Mouse (Mus musculus): ENCODE data around the gene Gm11444. TPM values are rescaled to one million over a fixed set of nuclear protein-coding genes. Genes with fewer than 3 reads are reported as not detected.

Gm11444 gene
- total RNA-seq, 2 experiments from 2014 or later = not detected

- intact Hi-C loops (cut with DNase I) = loop anchor here (2.0 to 5.0 kb wide), 4 partner anchors 106 to 356 kb away; no protein-coding TSS in a partner anchor
Measured at GRCm38 (mm10) chr11:85823794-85824193, 26.3 kb downstream of the Gm11444 start.

GRCm38 (mm10) chr11:85823181-85823580 is 27.0 kb downstream of the Gm11444 start:
- DNase-seq = peak; percentile 90 to 96
- intact Hi-C loops (cut with DNase I) = loop anchor here (2.0 to 5.0 kb wide), 4 partner anchors 106 to 356 kb away; no protein-coding TSS in a partner anchor

More at GRCm38 (mm10) chr11:85823794-85824193, 26.3 kb downstream of the Gm11444 start:
- DNase-seq = no peak

GRCm38 (mm10) chr11:85821659-85822058 is 28.5 kb downstream of the Gm11444 start:
- DNase-seq = no peak
- intact Hi-C loops (cut with DNase I) = loop anchor here (2.0 to 5.0 kb wide), 4 partner anchors 104 to 354 kb away; no protein-coding TSS in a partner anchor

- no peak for DNase-seq
- intact Hi-C loops (cut with DNase I) = loop anchor here (5.0 kb wide), 3 partner anchors 104 to 354 kb away; no protein-coding TSS in a partner anchor
Measured at GRCm38 (mm10) chr11:85820959-85821358, 29.2 kb downstream of the Gm11444 start.

- intact Hi-C loops (cut with DNase I) = no loop called here
Measured at GRCm38 (mm10) chr11:85818401-85818800, 31.7 kb downstream of the Gm11444 start.

GRCm38 (mm10) chr11:85816471-85816870 is 33.7 kb downstream of the Gm11444 start:
- intact Hi-C loops (cut with DNase I) = no loop called here
- no peak for DNase-seq

More at GRCm38 (mm10) chr11:85818401-85818800, 31.7 kb downstream of the Gm11444 start:
- DNase-seq = no peak

GRCm38 (mm10) chr11:85814678-85815077 is 35.5 kb downstream of the Gm11444 start:
- intact Hi-C loops (cut with DNase I) = no loop called here
- DNase-seq = no peak

- DNase-seq = no peak
- intact Hi-C loops (cut with DNase I) = no loop called here
Measured at GRCm38 (mm10) chr11:85812201-85812966, 37.7 kb downstream of the Gm11444 start.

GRCm38 (mm10) chr11:85811676-85812075 is 38.5 kb downstream of the Gm11444 start:
- intact Hi-C loops (cut with DNase I) = no loop called here
- DNase-seq = no peak

GRCm38 (mm10) chr11:85811229-85811628 is 38.9 kb downstream of the Gm11444 start:
- intact Hi-C loops (cut with DNase I) = no loop called here
- no peak for DNase-seq

GRCm38 (mm10) chr11:85807353-85807752 is 42.8 kb downstream of the Gm11444 start:
- intact Hi-C loops (cut with DNase I) = no loop called here

GRCm38 (mm10) chr11:85805779-85806178 is 44.4 kb downstream of the Gm11444 start:
- intact Hi-C loops (cut with DNase I) = no loop called here
- DNase-seq = no peak

More at GRCm38 (mm10) chr11:85807353-85807752, 42.8 kb downstream of the Gm11444 start:
- no peak for DNase-seq

- DNase-seq = no peak
- intact Hi-C loops (cut with DNase I) = no loop called here
Measured at GRCm38 (mm10) chr11:85804048-85804447, 46.1 kb downstream of the Gm11444 start.

- intact Hi-C loops (cut with DNase I) = no loop called here
Measured at GRCm38 (mm10) chr11:85800380-85800779, 49.8 kb downstream of the Gm11444 start.

GRCm38 (mm10) chr11:85799856-85800255 is 50.3 kb downstream of the Gm11444 start:
- peak; percentile 53 to 73 for DNase-seq
- intact Hi-C loops (cut with DNase I) = no loop called here

More at GRCm38 (mm10) chr11:85800380-85800779, 49.8 kb downstream of the Gm11444 start:
- DNase-seq = no peak

GRCm38 (mm10) chr11:85799456-85799855 is 50.7 kb downstream of the Gm11444 start:
- intact Hi-C loops (cut with DNase I) = no loop called here
- DNase-seq = no peak

Other genes starting within 250 kb of the Gm11444 start
- 10 to 100 TPM; 11.8 to 14.5 TPM for gene Tbx2, start 17.8 kb downstream of the Gm11444 start, total RNA-seq (2021)
- under 1 TPM in 1 of 2 experiments, not detected in 1; 0.14 TPM for gene Tbx4, start 36.1 kb upstream of the Gm11444 start, total RNA-seq (2021)

All from heart, postnatal 14 days (tissue).